ENCODE assay signal across 4 mouse cellular contexts in genomic region chr9:80697171-80697570, GRCm38 (mm10).
"Had no signal": no experiment of that assay in that cellular context is flagged by ENCODE, and none has a peak within 500 bp of the region (broad histone marks: within the 10 kb centered on the region; RNA-seq: fewer than 3 reads in every experiment).

No protein-coding gene starts in this region.

- DNase-seq: kidney, adult 8-10 months; kidney, postnatal 25 days; right cerebral cortex, postnatal 14 days; thymus, postnatal 36 days had no signal
